Mouse (Mus musculus) thymus, adult 2 months (tissue): ENCODE measurements around the gene Dao. TPM values are rescaled to one million over a fixed set of nuclear protein-coding genes. Genes with fewer than 3 reads are reported as not detected.

Source experiments
- DNase-seq: peaks from one replicate; pipeline ENCODE4 v3.0.0; 2021
- H3K27ac ChIP-seq: fragments of 200-500 bp; 2 replicates; pipeline ENCODE4 v1.5.1; 2012; ENCODE audit warnings: low read length, control low read depth; ENCODE audit not compliant: control insufficient read depth, insufficient read depth
- H3K27me3 ChIP-seq: fragments of 200-500 bp; 2 replicates; pipeline ENCODE4 v1.6.1; 2012; ENCODE audit warnings: mild to moderate bottlenecking, low read length, moderate library complexity, mixed read lengths; ENCODE audit not compliant: control insufficient read depth, insufficient read depth
- H3K36me3 ChIP-seq: fragments of 200-500 bp; 2 replicates; pipeline ENCODE4 v1.6.1; 2012; ENCODE audit warnings: mild to moderate bottlenecking, low read length, moderate library complexity; ENCODE audit not compliant: control insufficient read depth, insufficient read depth
- H3K4me1 ChIP-seq: fragments of 200-500 bp; replicated peaks from 2 replicates; pipeline ENCODE4 v1.6.1; 2012; ENCODE audit warnings: low read length; ENCODE audit not compliant: control insufficient read depth, insufficient read depth
- H3K4me3 ChIP-seq: fragments of 200-500 bp; 2 replicates; pipeline ENCODE4 v1.5.1; 2012; ENCODE audit warnings: mild to moderate bottlenecking, low read length, control low read depth, moderate library complexity; ENCODE audit not compliant: control insufficient read depth, insufficient read depth
- CTCF ChIP-seq: fragments of 200-500 bp; IDR thresholded peaks from 2 replicates; pipeline ENCODE4 v1.5.1; 2012; ENCODE audit warnings: mild to moderate bottlenecking, control low read depth, low read length, moderate library complexity, borderline replicate concordance; ENCODE audit not compliant: control insufficient read depth, poor library complexity, insufficient read depth; ENCODE audit errors: extremely low read depth
- POLR2A ChIP-seq: fragments of 200-500 bp; IDR thresholded peaks from 2 replicates; pipeline ENCODE4 v1.6.1; 2012; ENCODE audit warnings: mild to moderate bottlenecking, low read length, control low read depth, moderate library complexity; ENCODE audit not compliant: control insufficient read depth, poor library complexity, insufficient read depth; ENCODE audit errors: extremely low read depth
- WGBS: fragments of 180-500 bp; shearing (Covaris S2); methylation state at CpG from one replicate; pipeline ENCODE4 v1.1.7; 2018; 5-methylcytosine and 5-hydroxymethylcytosine counted together
- polyA plus RNA-seq: library from polyadenylated mRNA; depleted of rRNA; stranded (reverse); fragments of >200 nt; gene quantifications from 2 replicates; pipeline ENCODE4 v1.2.3, GENCODE M21; 2012; rRNA removed

The Dao gene
- 0.11 and 0.36 TPM in 2 replicates for polyA plus RNA-seq

DNA sequence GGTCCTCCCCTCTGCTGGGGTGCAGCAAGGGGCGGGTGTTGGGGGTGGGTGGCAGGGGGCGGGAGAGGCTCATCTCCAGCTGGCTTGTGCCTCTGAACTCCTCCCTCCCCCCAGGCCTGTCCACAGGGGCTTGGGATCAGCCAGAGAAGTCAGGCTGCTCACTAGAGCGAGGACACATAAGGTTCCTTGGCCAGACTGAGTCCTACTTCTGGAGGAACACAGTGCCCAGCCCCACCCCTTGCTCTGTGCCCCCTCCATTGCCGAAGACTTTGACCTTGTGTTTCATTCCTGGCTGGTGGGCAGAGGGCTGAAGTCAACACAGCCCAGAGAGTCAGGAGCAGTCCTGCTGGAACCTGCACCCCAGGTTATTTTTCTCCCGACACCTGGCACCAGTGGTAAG is at the start of gene Dao:
TSS of gene Dao (plus strand) at position 162 of the 400 bp plus-strand sequence.
- Histone ChIP-seq H3K4me3 (no peak within 1 kb of the TSS), H3K36me3 (no peaks in the 10 kb centered on the region), H3K4me1 (no peaks in the 10 kb centered on the region), H3K27ac (no peak within 1 kb of the TSS), H3K27me3 (no peaks in the 10 kb centered on the region)
- no peak for TF ChIP-seq CTCF
- no peak for TF ChIP-seq POLR2A
- 78% methylated on average over 5 of the region's 5 CpGs for WGBS
- no peak for DNase-seq

DNA sequence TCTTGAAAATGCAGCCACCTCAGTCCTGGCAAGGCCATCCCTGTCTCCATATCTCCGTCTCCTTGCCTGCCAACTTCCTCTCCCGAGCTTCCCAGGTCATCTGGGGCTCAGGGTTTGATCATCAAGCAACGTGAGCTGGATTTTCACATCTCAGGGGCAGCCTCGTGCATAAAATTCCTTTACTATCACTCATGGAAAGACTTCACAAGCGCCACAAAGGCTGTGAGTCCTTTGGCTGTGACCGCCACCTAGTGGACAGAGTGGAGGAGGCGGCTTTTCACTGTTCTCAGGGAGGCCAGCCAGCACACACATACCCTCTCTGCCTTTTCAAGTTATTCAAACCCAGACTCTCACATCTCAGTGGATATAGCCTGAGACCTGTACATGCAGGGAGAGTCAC is 49.1 kb upstream of the Dao start:
- DNase-seq = peak; percentile 78
- Histone ChIP-seq H3K27ac (no peak overlapping the region), H3K27me3 (no peaks in the 10 kb centered on the region), H3K36me3 (no peaks in the 10 kb centered on the region), H3K4me3 (no peak overlapping the region), H3K4me1 (peaks cover 20% of the 10 kb centered on the region)
- TF ChIP-seq POLR2A = no peak
- peak; percentile 85; the same call in 1 of the 2 replicates for TF ChIP-seq CTCF
- WGBS = 17% methylated on average over 7 of the region's 7 CpGs

DNA sequence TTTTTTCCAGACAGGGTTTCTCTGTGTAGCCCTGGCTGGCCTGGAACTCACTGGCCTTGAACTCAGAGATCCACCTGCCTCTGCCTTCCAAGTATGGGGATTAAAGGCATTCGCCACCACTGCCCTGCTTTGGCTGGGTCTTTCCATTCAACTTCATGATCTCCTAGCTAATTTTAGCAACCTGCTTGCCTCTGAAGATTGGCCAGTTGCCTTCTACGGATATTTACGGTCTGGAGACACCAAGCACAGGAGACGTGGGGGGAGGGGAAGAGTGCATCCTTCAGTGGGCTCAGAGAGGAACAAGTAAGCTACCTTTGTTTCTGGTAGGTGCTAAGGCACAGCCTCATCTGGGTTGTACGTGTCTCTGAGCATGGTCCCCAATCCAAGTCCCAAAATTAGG is 48.2 kb upstream of the Dao start:
- H3K27me3 ChIP-seq = no peaks in the 10 kb centered on the region
- H3K4me3 ChIP-seq = no peak overlapping the region
- DNase-seq = no peak
- H3K27ac ChIP-seq = peak overlapping the region; percentile 56
- peaks cover 20% of the 10 kb centered on the region for H3K4me1 ChIP-seq
- TF ChIP-seq POLR2A (no peak), CTCF (no peak)
- H3K36me3 ChIP-seq = no peaks in the 10 kb centered on the region
- WGBS = 71% methylated on average over 5 of the region's 5 CpGs

DNA sequence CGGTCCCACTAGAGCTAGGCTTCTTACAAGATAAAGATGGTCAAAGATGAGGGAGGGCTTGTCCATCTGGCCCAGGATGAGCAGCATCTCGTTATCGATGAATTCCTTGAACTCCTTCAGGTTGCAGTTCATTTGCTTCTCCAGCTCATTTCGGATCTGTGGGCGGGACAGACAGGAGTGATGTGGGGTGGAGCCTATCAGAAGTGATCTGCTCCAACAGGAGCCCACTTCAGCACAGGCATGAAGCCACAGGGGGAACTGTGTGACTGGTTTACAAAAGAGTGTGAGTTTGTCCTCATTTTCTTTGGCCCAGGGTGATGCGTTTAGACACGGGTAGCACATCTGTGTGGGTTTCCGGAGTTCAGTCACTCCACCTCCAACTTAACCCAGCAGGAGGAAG is 47.8 kb upstream of the Dao start:
- Histone ChIP-seq H3K4me1 (peaks cover 20% of the 10 kb centered on the region), H3K27ac (peak overlapping the region; percentile 56), H3K36me3 (no peaks in the 10 kb centered on the region), H3K27me3 (no peaks in the 10 kb centered on the region), H3K4me3 (no peak overlapping the region)
- 70% methylated on average over 8 of the region's 8 CpGs for WGBS
- TF ChIP-seq CTCF (no peak), POLR2A (no peak)
- peak; percentile 6 for DNase-seq

- DNase-seq = peak; percentile 80
- TF ChIP-seq POLR2A = no peak
- TF ChIP-seq CTCF = peak; percentile 90
- Histone ChIP-seq H3K27me3 (no peaks in the 10 kb centered on the region), H3K4me1 (peaks cover 20% of the 10 kb centered on the region), H3K4me3 (no peak overlapping the region), H3K36me3 (no peaks in the 10 kb centered on the region), H3K27ac (no peak overlapping the region)
- WGBS = 8% methylated on average over 4 of the region's 4 CpGs
Measured at GRCm38 (mm10) chr5:113956510-113956909, 47.0 kb upstream of the Dao start.

DNA sequence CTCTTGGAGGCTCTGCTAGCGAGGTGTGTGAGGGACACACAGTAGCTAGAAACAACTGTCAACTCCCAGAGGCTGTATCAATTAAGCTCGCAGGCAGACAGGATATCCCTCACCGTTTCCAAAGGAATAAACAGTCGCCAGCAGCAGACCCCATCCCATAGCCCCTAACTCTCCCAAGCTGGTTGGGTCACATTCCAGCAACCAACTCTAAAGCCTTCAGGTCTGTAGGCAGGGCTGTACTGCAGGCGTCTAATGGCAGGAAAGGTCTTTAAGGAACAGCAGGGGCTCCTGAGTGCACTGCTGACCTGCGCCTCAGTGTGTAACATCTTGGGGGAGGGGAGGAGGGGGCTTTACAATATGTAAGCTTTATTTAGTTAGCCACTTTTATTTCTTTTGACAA is 44.5 kb upstream of the Dao start:
- Histone ChIP-seq H3K27ac (no peak overlapping the region), H3K4me3 (no peak overlapping the region), H3K4me1 (peaks cover 10% of the 10 kb centered on the region), H3K27me3 (no peaks in the 10 kb centered on the region), H3K36me3 (no peaks in the 10 kb centered on the region)
- DNase-seq = no peak
- TF ChIP-seq CTCF = no peak
- no peak for TF ChIP-seq POLR2A
- 94% methylated on average over 6 of the region's 6 CpGs for WGBS

DNA sequence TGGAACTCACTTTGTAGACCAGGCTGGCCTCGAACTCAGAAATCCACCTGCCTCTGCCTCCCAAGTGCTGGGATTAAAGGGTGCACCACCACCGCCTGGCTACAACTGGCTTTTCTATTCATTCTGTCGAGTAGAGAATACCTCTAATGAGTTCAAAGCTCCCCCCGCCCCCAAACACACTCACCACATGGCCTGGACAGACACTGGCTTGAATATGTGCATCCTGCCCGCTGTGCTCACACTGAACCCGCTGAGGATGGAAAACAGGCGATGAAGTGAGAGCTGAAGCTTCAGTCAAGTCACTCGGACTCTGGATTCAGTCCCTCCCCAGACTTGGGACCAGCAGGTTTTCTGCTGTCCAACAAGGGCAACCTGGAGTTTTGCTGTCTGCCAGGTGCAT is 43.1 kb upstream of the Dao start:
- TF ChIP-seq POLR2A (no peak), CTCF (no peak)
- Histone ChIP-seq H3K27ac (no peak overlapping the region), H3K27me3 (no peaks in the 10 kb centered on the region), H3K36me3 (no peaks in the 10 kb centered on the region), H3K4me3 (no peak overlapping the region), H3K4me1 (peaks cover 4% of the 10 kb centered on the region)
- DNase-seq = no peak
- 91% methylated on average over 8 of the region's 8 CpGs for WGBS
